Mouse (Mus musculus) testis, adult 2 months (tissue): ENCODE results near the gene Hirip3. TPM values are rescaled to one million over a fixed set of nuclear protein-coding genes. Genes with fewer than 3 reads are reported as not detected.

Experiments
- H3K27ac ChIP-seq: fragments of 200-500 bp; 2 replicates; pipeline ENCODE4 v1.5.1; 2012; ENCODE audit warnings: low read depth, low read length; ENCODE audit not compliant: control insufficient read depth, insufficient read depth
- H3K27me3 ChIP-seq: fragments of 200-500 bp; 2 replicates; pipeline ENCODE4 v1.6.1; 2012; ENCODE audit warnings: mild to moderate bottlenecking, low read length, moderate library complexity; ENCODE audit not compliant: control insufficient read depth, insufficient read depth
- H3K36me3 ChIP-seq: fragments of 200-500 bp; 2 replicates; pipeline ENCODE4 v1.6.1; 2012; ENCODE audit warnings: mild to moderate bottlenecking, low read length; ENCODE audit not compliant: control insufficient read depth, insufficient read depth
- H3K4me1 ChIP-seq: fragments of 200-500 bp; 2 replicates; pipeline ENCODE4 v1.6.1; 2012; ENCODE audit warnings: low read length; ENCODE audit not compliant: control insufficient read depth, insufficient read depth
- H3K4me3 ChIP-seq: fragments of 200-500 bp; 2 replicates; pipeline ENCODE4 v1.5.1; 2012; ENCODE audit warnings: low read depth, mild to moderate bottlenecking, low read length, moderate library complexity, mixed read lengths; ENCODE audit not compliant: control insufficient read depth
- CTCF ChIP-seq: fragments of 200-500 bp; IDR thresholded peaks from 2 replicates; pipeline ENCODE4 v1.5.1; 2012; ENCODE audit warnings: low read depth, mild to moderate bottlenecking, inconsistent platforms, low read length, moderate library complexity; ENCODE audit not compliant: control insufficient read depth, insufficient read depth, insufficient replicate concordance
- POLR2A ChIP-seq: fragments of 200-500 bp; IDR thresholded peaks from 2 replicates; pipeline ENCODE4 v1.6.1; 2012; ENCODE audit warnings: low read depth, mild to moderate bottlenecking, inconsistent platforms, low read length, moderate library complexity; ENCODE audit not compliant: control insufficient read depth
- polyA plus RNA-seq: library from polyadenylated mRNA; depleted of rRNA; stranded (reverse); fragments of >200 nt; gene quantifications from 2 replicates; pipeline ENCODE4 v1.2.3, GENCODE M21; 2012

Hirip3 gene
- polyA plus RNA-seq, 1 experiment = 77.1 TPM

DNA sequence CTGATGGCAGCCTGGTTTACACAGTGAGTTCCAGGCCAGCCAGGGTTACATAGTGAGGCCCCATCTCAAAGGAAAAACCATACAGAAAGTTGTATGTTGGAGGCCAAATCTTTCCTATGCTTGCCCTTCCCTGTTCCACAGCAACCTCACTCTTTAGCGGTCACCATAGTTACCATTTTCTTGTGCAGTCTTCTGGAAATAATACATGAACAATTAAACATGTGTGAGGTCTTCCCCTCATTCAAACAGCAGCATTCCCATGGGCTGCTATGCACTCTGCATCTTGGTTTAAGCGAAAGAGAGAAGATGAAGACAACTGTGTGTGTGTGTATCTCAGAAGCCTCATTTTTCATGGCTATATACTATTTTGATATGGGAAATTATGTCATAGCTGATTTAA lies 16.3 kb upstream of the Hirip3 start:
- no peak for TF ChIP-seq CTCF
- TF ChIP-seq POLR2A = no peak
- Histone ChIP-seq H3K4me1 (peaks cover 19% of the 10 kb centered on the region), H3K27me3 (no peaks in the 10 kb centered on the region), H3K4me3 (no peak overlapping the region), H3K27ac (no peak overlapping the region), H3K36me3 (no peaks in the 10 kb centered on the region)

DNA sequence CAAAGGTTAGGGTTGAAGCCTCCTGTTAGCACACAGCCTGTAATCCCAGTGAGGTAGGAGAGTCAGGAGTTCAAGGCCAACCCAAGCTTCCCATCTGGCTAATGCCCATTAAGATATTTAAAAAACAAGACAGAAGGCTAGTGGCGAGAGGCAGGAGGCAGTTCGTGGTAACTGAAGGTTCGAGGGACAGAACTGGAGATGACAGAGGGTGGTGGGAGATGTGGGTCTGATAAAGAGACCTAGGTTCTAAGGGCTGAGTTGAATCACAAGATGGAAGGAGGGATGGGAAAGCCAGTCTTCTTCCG lies 14.7 kb upstream of the Hirip3 start, which contains the start of gene Doc2a:
Gene Doc2a, plus strand, starts transcription at position 301 of the 305 bp plus-strand sequence.
- Histone ChIP-seq H3K4me1 (peaks cover 21% of the 10 kb centered on the region), H3K27me3 (no peaks in the 10 kb centered on the region)

DNA sequence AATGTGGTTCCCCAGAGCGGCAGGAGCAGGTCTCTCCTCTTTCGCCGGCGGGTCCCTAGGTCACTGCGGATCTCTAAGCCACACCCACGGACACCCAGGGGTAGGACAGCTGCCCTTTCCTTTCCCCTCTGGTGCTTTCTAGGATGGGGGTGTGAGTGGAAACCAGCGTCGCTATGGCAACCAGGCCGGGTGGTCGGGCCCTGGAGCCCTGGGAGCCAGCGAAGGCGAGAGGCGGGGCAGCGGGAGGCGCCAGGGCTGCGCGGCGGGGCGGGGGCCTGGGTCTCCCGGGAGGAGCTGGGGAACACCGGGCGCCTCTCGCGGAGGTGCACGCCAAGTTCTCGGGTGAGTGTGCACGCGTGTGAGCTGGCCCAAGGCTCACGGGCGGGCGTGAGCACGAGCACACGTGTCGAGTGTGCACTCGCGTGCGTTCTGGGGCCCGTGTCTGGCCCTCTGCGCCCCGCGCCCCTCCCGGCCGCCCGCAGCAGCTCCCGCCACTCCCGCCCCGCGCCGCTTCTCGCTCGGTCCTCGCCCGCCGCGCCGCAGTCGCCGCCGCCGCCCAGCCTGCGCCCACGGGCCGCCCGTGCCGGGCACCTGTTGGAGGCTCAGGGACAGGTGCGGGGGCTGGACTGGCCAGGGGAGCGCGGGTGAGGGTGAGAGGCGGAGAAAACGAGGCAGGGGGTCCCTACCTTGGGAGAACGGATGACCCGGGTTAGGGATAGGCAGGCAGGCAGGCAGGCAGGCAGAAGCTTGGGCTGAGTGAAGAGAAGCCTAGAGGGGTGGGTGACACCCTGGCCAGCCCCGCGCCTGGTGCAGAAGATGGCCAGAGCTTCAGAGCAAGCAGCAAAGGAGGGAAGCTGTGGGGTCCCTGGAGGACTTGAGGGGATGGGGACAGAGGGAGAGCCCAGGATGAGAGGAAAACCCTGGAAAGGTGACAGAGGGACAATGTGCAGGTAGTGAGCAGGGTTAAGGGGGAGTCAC lies 14.1 kb upstream of the Hirip3 start:
- TF ChIP-seq CTCF = no peak
- TF ChIP-seq POLR2A = no peak
- Histone ChIP-seq H3K27ac (no peak overlapping the region), H3K27me3 (no peaks in the 10 kb centered on the region), H3K4me3 (peak overlapping the region; percentile 46), H3K36me3 (no peaks in the 10 kb centered on the region), H3K4me1 (peaks cover 21% of the 10 kb centered on the region)

More for the DNA sequence above, 14.7 kb upstream of the Hirip3 start, which contains the start of gene Doc2a:
- peak within 1 kb of the TSS; percentile 46 for H3K4me3 ChIP-seq
- H3K36me3 ChIP-seq = no peaks in the 10 kb centered on the region
- no peak within 1 kb of the TSS for H3K27ac ChIP-seq
- no peak for TF ChIP-seq CTCF
- TF ChIP-seq POLR2A = no peak

DNA sequence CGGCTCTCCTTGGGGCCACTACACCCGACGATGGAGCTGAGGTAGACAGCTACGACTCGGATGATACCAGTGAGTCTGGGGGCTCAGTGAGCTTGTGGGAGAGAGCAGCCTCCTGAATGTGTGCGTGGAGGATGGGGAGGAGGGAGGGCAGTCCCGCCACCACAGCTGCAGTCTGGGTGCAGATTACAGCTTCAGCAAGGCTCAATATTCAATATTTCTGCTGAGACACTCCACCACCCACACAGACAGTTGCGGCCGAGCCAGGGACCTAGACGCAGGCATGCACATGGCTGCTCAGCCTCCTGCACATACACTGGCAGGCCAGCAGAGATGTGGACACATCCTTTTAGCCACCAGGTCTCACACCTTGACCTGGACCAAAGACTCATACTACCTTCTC lies 13.0 kb upstream of the Hirip3 start:
- H3K4me3 ChIP-seq = no peak overlapping the region
- no peaks in the 10 kb centered on the region for H3K27me3 ChIP-seq
- H3K4me1 ChIP-seq = peaks cover 21% of the 10 kb centered on the region
- TF ChIP-seq POLR2A (no peak), CTCF (no peak)
- H3K27ac ChIP-seq = no peak overlapping the region
- H3K36me3 ChIP-seq = no peaks in the 10 kb centered on the region

DNA sequence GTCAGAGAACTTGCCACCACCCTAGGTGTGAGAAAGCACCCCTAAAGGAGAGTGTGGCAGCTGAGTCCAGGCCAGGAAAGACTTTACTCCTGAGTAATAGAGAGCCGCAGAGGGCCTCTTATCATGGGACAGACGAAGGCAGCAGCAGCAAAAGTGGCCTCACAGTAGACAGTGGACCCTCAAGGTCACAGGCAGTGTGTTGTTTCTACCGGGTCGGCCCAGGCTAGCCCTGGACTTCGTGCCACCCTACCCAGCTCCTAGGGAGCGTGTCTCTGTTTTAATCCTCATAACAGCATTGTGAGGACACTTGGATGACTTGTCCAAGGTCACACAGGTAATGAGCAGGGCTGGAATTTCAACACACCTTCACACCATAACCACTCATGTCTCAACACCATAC lies 11.6 kb upstream of the Hirip3 start:
- Histone ChIP-seq H3K4me1 (peaks cover 21% of the 10 kb centered on the region), H3K4me3 (no peak overlapping the region), H3K27ac (no peak overlapping the region), H3K36me3 (no peaks in the 10 kb centered on the region), H3K27me3 (no peaks in the 10 kb centered on the region)
- TF ChIP-seq POLR2A (no peak), CTCF (no peak)

DNA sequence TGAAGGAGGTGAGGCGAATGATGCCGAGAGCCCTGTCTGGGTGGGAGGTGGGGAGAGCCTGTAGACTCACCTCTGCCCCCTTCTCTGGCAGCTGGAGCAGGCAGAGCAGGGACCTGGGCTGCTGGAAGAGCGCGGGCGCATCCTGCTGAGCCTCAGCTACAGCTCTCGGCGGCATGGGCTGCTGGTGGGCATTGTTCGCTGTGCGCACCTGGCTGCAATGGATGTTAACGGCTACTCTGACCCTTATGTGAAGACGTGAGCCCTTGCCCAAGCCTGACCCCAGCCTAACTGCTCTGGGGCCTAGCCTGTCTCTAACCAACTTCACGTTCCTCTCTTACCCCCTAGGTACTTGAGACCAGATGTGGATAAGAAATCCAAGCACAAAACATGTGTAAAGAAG lies 10.6 kb upstream of the Hirip3 start:
- no peak overlapping the region for H3K4me3 ChIP-seq
- H3K27me3 ChIP-seq = no peaks in the 10 kb centered on the region
- no peaks in the 10 kb centered on the region; the same call in 1 of the 2 replicates for H3K36me3 ChIP-seq

DNA sequence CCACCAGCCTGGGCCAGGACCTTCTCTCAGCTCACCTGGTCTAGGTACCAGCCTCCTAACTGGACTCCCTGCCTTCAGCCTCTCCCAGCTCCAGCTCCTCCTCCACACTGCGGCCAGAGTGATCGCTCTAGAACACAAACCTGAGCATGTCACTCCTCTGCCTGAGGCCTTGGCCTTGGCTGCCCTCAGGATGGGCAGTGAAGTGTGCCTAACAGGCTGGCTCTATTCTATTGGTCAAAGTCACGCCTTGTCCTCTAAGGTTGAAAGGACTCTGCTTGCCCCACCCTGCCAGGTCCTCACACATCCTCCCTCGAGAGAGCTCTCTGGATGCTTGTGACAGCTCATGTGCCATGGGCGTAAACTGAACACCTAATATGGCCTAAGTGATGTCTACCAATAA lies 8.3 kb upstream of the Hirip3 start:
- Histone ChIP-seq H3K4me1 (peaks cover 11% of the 10 kb centered on the region), H3K4me3 (no peak overlapping the region), H3K36me3 (no peaks in the 10 kb centered on the region; the same call in 1 of the 2 replicates), H3K27ac (no peak overlapping the region), H3K27me3 (no peaks in the 10 kb centered on the region)
- no peak for TF ChIP-seq CTCF
- TF ChIP-seq POLR2A = no peak

More for the DNA sequence above, 10.6 kb upstream of the Hirip3 start:
- peaks cover 21% of the 10 kb centered on the region for H3K4me1 ChIP-seq
- no peak overlapping the region for H3K27ac ChIP-seq
- TF ChIP-seq POLR2A = no peak
- no peak for TF ChIP-seq CTCF
